Mouse (Mus musculus): Measurements from ENCODE around the gene Olfr478. TPM values are rescaled to one million over a fixed set of nuclear protein-coding genes. Genes with fewer than 3 reads are reported as not detected.
"Not testable (repeated sequence)": the region's sequence is repeated elsewhere in the genome, so short reads cannot be mapped to it uniquely, and the experiment has no call there.

The Olfr478 gene
- not detected in 2 replicates for total RNA-seq (2021)
- long read RNA-seq, experiment 1: 0 reads
- long read RNA-seq, experiment 2: 0 reads

DNA sequence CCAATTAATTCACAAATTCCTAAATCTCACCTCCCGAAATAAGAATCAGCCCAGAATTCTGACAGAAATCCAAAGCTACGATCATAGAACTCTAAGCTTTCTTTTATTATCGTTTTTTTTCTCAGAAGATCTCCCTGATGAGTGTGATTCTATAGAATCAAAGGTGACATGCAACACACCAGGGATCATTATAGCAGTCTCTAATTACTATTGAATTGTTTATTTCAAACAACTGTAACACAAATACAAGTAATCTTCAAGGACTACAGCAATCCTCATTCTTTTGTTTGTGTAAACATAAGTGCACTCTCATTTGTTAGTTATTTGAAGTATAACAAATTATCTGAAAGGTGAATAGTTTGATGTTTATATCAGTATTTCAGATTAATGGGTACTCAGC lies at the start of gene Olfr478:
Gene Olfr478 (minus strand): TSS at position 101 of the 400 bp plus-strand sequence.
- no peak for DNase-seq

DNA sequence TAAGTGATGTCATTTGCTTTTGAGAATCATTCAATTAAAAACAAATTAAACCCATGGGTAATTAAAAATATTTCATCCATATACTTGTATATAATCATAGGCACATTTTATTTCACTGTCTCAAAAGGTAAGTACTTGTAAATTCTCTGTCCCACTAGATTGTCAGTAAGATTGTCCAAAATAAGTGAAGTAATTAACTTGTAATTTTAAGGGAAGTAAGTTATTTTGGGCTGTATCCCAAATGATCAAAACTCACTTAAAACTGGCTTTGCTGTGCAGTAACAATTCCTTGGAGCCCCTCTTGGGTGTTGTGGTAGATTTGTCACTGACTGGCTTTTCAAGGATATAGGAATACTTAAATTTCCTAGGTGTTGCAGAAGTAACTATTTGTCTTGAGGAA lies 45.8 kb upstream of the Olfr478 start, which contains the start of gene Olfr481:
Gene Olfr481 (plus strand): TSS at position 301 of the 400 bp plus-strand sequence.
- DNase-seq: no peak

DNA sequence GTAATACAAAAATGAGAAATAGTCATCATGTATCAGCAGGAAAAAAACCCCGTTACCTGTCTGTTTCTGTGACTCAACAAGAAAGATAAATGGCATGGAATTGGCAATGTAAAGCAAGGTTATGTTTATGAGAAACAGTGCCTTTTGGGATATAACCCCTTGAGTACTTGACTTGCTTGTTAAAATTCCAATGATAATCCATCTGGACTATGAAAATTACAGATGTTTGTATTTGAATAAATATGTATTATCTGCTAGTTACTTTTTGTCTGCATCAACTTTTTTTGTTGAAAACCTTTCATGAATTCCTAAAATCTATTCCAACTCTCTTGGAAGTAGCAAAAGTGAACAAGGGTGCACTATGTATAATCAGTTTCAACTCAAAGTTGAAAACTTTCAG lies 33.5 kb upstream of the Olfr478 start, which contains the start of gene Olfr480:
Gene Olfr480 (minus strand): TSS at position 101 of the 400 bp plus-strand sequence.
- no peak for DNase-seq

DNA sequence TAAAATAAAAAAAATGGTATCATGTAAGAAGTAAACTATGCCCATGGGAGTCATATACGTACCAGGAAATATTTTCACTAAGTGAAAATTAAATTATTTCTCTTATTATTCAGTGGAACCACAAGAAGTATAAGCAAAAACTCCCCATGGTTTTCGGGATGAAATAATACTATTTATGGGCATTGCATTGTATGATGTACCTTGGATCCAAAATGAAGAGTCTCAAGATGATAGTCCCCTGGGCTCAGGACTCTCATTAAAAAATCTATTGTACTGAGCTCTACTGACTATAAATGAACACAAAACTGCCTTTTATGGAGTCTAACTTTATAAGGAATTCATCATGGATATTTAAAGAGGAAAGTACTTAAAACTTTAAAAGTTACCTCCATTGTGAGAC lies 16.6 kb upstream of the Olfr478 start, which contains the start of gene Olfr479:
Gene Olfr479 (plus strand): TSS at position 301 of the 400 bp plus-strand sequence.
- no peak for DNase-seq

DNA sequence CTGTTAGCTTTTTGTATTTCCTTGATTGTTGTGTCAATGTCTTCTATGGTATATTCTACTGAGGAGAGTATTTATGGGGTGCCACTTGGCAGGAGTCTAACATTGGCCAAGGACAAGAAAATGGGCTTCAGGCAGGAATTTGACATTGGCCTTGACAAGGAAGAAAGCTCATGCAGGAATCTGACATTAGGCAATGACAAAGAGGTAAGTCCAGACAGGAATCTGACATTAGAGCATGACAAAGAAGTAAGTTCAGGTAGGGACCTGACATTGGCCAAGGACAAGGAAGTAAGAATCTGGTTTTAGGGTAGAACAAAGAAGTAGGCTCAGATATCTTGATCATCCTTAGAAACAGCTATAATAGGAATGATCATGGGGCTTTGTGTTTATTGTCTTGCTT lies 19.5 kb downstream of the Olfr478 start:
- DNase-seq: not testable (repeated sequence)

DNA sequence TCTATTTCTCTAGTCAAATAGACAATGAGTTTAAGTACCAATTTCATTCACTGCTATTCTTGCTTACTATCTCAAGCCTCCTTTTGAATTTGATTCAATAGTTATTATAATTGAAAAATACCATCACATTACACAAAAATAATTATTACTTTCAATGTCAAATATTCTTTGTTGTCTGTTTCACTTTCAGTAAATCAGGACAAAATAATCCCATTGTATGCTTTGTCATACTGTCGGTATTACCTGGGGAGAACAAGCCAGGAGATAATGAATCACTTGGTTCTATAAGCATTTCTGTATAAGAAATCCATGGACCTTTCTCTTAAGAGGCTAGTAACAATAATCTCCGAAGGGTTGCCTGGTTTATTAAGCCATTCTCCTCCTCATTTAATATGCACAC lies 47.4 kb downstream of the Olfr478 start, which contains the start of gene Olfr477:
Gene Olfr477 (plus strand): TSS at position 301 of the 400 bp plus-strand sequence.
- DNase-seq: no peak

Other genes with a start within 250 kb of the Olfr478 start
- not detected in 2 replicates for gene Ovch2, start 232.8 kb downstream of the Olfr478 start, total RNA-seq (2021)
- gene Olfr467, start 221.7 kb downstream of the Olfr478 start, total RNA-seq (2021): not detected in 2 replicates
- gene Olfr469, start 208.4 kb downstream of the Olfr478 start, total RNA-seq (2021): not detected in 2 replicates
- not detected in 2 replicates for gene Olfr470, start 186.5 kb downstream of the Olfr478 start, total RNA-seq (2021)
- not detected in 2 replicates for gene Olfr472, start 136.1 kb downstream of the Olfr478 start, total RNA-seq (2021)
- gene Olfr473, start 103.5 kb downstream of the Olfr478 start, total RNA-seq (2021): not detected in 2 replicates
- not detected in 2 replicates for gene Olfr474, start 79.3 kb downstream of the Olfr478 start, total RNA-seq (2021)
- gene Olfr476, start 69.2 kb downstream of the Olfr478 start, total RNA-seq (2021): not detected in 2 replicates
- not detected in 2 replicates for gene Olfr477, start 47.3 kb downstream of the Olfr478 start, total RNA-seq (2021)
- not detected in 2 replicates for gene Olfr479, start 16.7 kb upstream of the Olfr478 start, total RNA-seq (2021)
- gene Olfr480, start 33.4 kb upstream of the Olfr478 start, total RNA-seq (2021): not detected in 2 replicates
- not detected in 2 replicates for gene Olfr481, start 45.9 kb upstream of the Olfr478 start, total RNA-seq (2021)
- gene Olfr482, start 63.6 kb upstream of the Olfr478 start, total RNA-seq (2021): 1.7 and 2.4 TPM in 2 replicates
- not detected in 2 replicates for gene Olfr483, start 66.9 kb upstream of the Olfr478 start, total RNA-seq (2021)
- gene Olfr484, start 93.5 kb upstream of the Olfr478 start, total RNA-seq (2021): not detected in 2 replicates
- not detected in 2 replicates for gene Olfr485, start 125.9 kb upstream of the Olfr478 start, total RNA-seq (2021)
- gene Olfr486, start 138.8 kb upstream of the Olfr478 start, total RNA-seq (2021): not detected in 2 replicates
- gene Olfr487, start 180.6 kb upstream of the Olfr478 start, total RNA-seq (2021): not detected in 2 replicates
- gene Olfr488, start 224.4 kb upstream of the Olfr478 start, total RNA-seq (2021): not detected in 2 replicates

All from adrenal gland, postnatal 14 days (tissue).